Mouse (Mus musculus) embryonic facial prominence, embryonic 15.5 days (tissue): ENCODE measurements around the gene Abhd17a. TPM values are rescaled to one million over a fixed set of nuclear protein-coding genes. Genes with fewer than 3 reads are reported as not detected.

ENCODE experiments used
- ATAC-seq: fragments of 200-750 bp; cut with Nextera tagmentation; 2 replicates; pipeline ENCODE4 v1.8.0; 2017; ENCODE audit warnings: low read depth, moderate TSS enrichment; ENCODE audit not compliant: insufficient number of reproducible peaks, low FRiP score, low TSS enrichment
- H3K27ac ChIP-seq: fragments of 300-500 bp; sonication (generic); replicated peaks from 2 replicates; pipeline ENCODE4 v1.5.1; 2015; ENCODE audit warnings: mild to moderate bottlenecking, inconsistent platforms
- H3K27me3 ChIP-seq: fragments of 300-500 bp; sonication (generic); 2 replicates; pipeline ENCODE4 v1.6.1; 2015; ENCODE audit warnings: inconsistent platforms
- H3K36me3 ChIP-seq: fragments of 300-500 bp; sonication (generic); 2 replicates; pipeline ENCODE4 v1.6.1; 2015; ENCODE audit warnings: mild to moderate bottlenecking, inconsistent platforms
- H3K4me1 ChIP-seq: fragments of 300-500 bp; sonication (generic); 2 replicates; pipeline ENCODE4 v1.6.1; 2015; ENCODE audit warnings: inconsistent platforms
- H3K4me2 ChIP-seq: fragments of 300-500 bp; sonication (generic); replicated peaks from 2 replicates; pipeline ENCODE4 v1.6.1; 2015; ENCODE audit warnings: mild to moderate bottlenecking, inconsistent platforms
- H3K4me3 ChIP-seq: fragments of 300-500 bp; sonication (generic); replicated peaks from 2 replicates; pipeline ENCODE4 v1.5.1; 2015; ENCODE audit warnings: mild to moderate bottlenecking, inconsistent platforms
- H3K9ac ChIP-seq: fragments of 300-500 bp; sonication (generic); 2 replicates; pipeline ENCODE4 v1.6.1; 2015; ENCODE audit warnings: inconsistent platforms
- H3K9me3 ChIP-seq: fragments of 300-500 bp; sonication (generic); replicated peaks from 2 replicates; pipeline ENCODE4 v1.6.1; 2016; ENCODE audit warnings: inconsistent platforms
- WGBS: fragments of 180-500 bp; shearing (Covaris S2); methylation state at CpG from one replicate; pipeline ENCODE4 v1.1.7; 2015; 5-methylcytosine and 5-hydroxymethylcytosine counted together
- polyA plus RNA-seq: library from polyadenylated mRNA; unstranded; fragments of >200 nt; fragmentation: Nextera tagmentation; extraction: Ambion mirVana; gene quantifications from 2 replicates; pipeline ENCODE4 v1.2.1, GENCODE M21; 2015

Abhd17a gene
- polyA plus RNA-seq, 1 experiment from 2014 or later = 112 TPM

- no peaks in the 10 kb centered on the region for H3K9me3 ChIP-seq
- peak overlapping the region; percentile 94 for H3K4me2 ChIP-seq
- no peaks in the 10 kb centered on the region for H3K36me3 ChIP-seq
- peaks cover 66% of the 10 kb centered on the region for H3K4me1 ChIP-seq
- H3K4me3 ChIP-seq = peak overlapping the region; percentile 85
- ATAC-seq = no peak
- 11% methylated on average over 17 of the region's 17 CpGs for WGBS
- H3K9ac ChIP-seq = peak overlapping the region; percentile 65
- no peak overlapping the region for H3K27ac ChIP-seq
- H3K27me3 ChIP-seq = no peaks in the 10 kb centered on the region
Observed at GRCm38 (mm10) chr10:80575925-80576324, 14.2 kb downstream of the Abhd17a start.

GRCm38 (mm10) chr10:80574896-80575295 lies 15.2 kb downstream of the Abhd17a start:
- ATAC-seq = no peak
- Histone ChIP-seq H3K36me3 (no peaks in the 10 kb centered on the region), H3K27me3 (no peaks in the 10 kb centered on the region), H3K4me2 (peak overlapping the region; percentile 94; the same call in 1 of the 2 replicates), H3K4me1 (peaks cover 76% of the 10 kb centered on the region), H3K4me3 (peak overlapping the region; percentile 85; the same call in 1 of the 2 replicates), H3K9ac (no peak overlapping the region), H3K9me3 (no peaks in the 10 kb centered on the region), H3K27ac (no peak overlapping the region)
- WGBS = 67% methylated on average over 3 of the region's 3 CpGs

- 60% methylated on average over 9 of the region's 9 CpGs for WGBS
Observed at GRCm38 (mm10) chr10:80573944-80574343, 16.2 kb downstream of the Abhd17a start.

GRCm38 (mm10) chr10:80572477-80572876 lies 17.7 kb downstream of the Abhd17a start:
- Histone ChIP-seq H3K9me3 (no peaks in the 10 kb centered on the region), H3K36me3 (peaks cover 8% of the 10 kb centered on the region; the same call in 1 of the 2 replicates), H3K9ac (no peak overlapping the region), H3K4me1 (peaks cover 63% of the 10 kb centered on the region), H3K4me2 (no peak overlapping the region), H3K27ac (no peak overlapping the region), H3K4me3 (no peak overlapping the region), H3K27me3 (no peaks in the 10 kb centered on the region)
- ATAC-seq = no peak
- WGBS = 64% methylated on average over 2 of the region's 2 CpGs

More at GRCm38 (mm10) chr10:80573944-80574343, 16.2 kb downstream of the Abhd17a start:
- H3K27ac ChIP-seq = no peak overlapping the region
- H3K4me2 ChIP-seq = no peak overlapping the region
- H3K4me1 ChIP-seq = peaks cover 74% of the 10 kb centered on the region
- H3K36me3 ChIP-seq = no peaks in the 10 kb centered on the region
- ATAC-seq = no peak
- no peaks in the 10 kb centered on the region for H3K9me3 ChIP-seq
- no peak overlapping the region for H3K4me3 ChIP-seq
- H3K9ac ChIP-seq = no peak overlapping the region
- no peaks in the 10 kb centered on the region for H3K27me3 ChIP-seq

- H3K4me1 ChIP-seq = peaks cover 71% of the 10 kb centered on the region
- peak overlapping the region; percentile 4; the same call in 1 of the 2 replicates for H3K27ac ChIP-seq
- H3K9ac ChIP-seq = no peak overlapping the region
- no peaks in the 10 kb centered on the region for H3K9me3 ChIP-seq
- peak overlapping the region; percentile 37 for H3K4me2 ChIP-seq
- H3K36me3 ChIP-seq = peaks cover 8% of the 10 kb centered on the region; the same call in 1 of the 2 replicates
- 23% methylated on average over 30 of the region's 30 CpGs for WGBS
- H3K4me3 ChIP-seq = peak overlapping the region; percentile 19
- no peak for ATAC-seq
- no peaks in the 10 kb centered on the region for H3K27me3 ChIP-seq
Observed at GRCm38 (mm10) chr10:80570871-80571836, 19.0 kb downstream of the Abhd17a start.

- H3K4me2 ChIP-seq = no peak overlapping the region
- WGBS = 87% methylated on average over 10 of the region's 10 CpGs
- H3K36me3 ChIP-seq = peaks cover 12% of the 10 kb centered on the region; the same call in 1 of the 2 replicates
- H3K4me3 ChIP-seq = no peak overlapping the region
- ATAC-seq = no peak
- no peak overlapping the region for H3K9ac ChIP-seq
- H3K4me1 ChIP-seq = peaks cover 66% of the 10 kb centered on the region
- no peaks in the 10 kb centered on the region for H3K9me3 ChIP-seq
- H3K27ac ChIP-seq = no peak overlapping the region; the same call in 1 of the 2 replicates
- H3K27me3 ChIP-seq = no peaks in the 10 kb centered on the region
Observed at GRCm38 (mm10) chr10:80570419-80570818, 19.7 kb downstream of the Abhd17a start.

GRCm38 (mm10) chr10:80569664-80570066 lies 20.5 kb downstream of the Abhd17a start:
- 31% methylated on average over 10 of the region's 10 CpGs for WGBS
- Histone ChIP-seq H3K27me3 (no peaks in the 10 kb centered on the region), H3K36me3 (peaks cover 12% of the 10 kb centered on the region; the same call in 1 of the 2 replicates), H3K4me3 (no peak overlapping the region), H3K9ac (no peak overlapping the region), H3K4me2 (no peak overlapping the region), H3K9me3 (no peaks in the 10 kb centered on the region), H3K27ac (no peak overlapping the region), H3K4me1 (peaks cover 58% of the 10 kb centered on the region)
- ATAC-seq = no peak

GRCm38 (mm10) chr10:80568876-80569275 lies 21.3 kb downstream of the Abhd17a start:
- Histone ChIP-seq H3K27me3 (no peaks in the 10 kb centered on the region), H3K27ac (no peak overlapping the region), H3K36me3 (peaks cover 12% of the 10 kb centered on the region; the same call in 1 of the 2 replicates), H3K9ac (no peak overlapping the region), H3K4me2 (no peak overlapping the region), H3K4me3 (no peak overlapping the region), H3K9me3 (no peaks in the 10 kb centered on the region), H3K4me1 (peaks cover 51% of the 10 kb centered on the region)
- 95% methylated on average over 29 of the region's 29 CpGs for WGBS
- ATAC-seq = no peak

GRCm38 (mm10) chr10:80566375-80567092 lies 23.6 kb downstream of the Abhd17a start:
- H3K9me3 ChIP-seq = no peaks in the 10 kb centered on the region
- H3K27ac ChIP-seq = no peak overlapping the region
- 22% methylated on average over 17 of the region's 17 CpGs for WGBS
- no peak overlapping the region for H3K9ac ChIP-seq
- no peak overlapping the region for H3K4me2 ChIP-seq
- peaks cover 12% of the 10 kb centered on the region; the same call in 1 of the 2 replicates for H3K36me3 ChIP-seq
- no peak overlapping the region for H3K4me3 ChIP-seq
- ATAC-seq = peak; percentile 58
- no peaks in the 10 kb centered on the region for H3K27me3 ChIP-seq
- peaks cover 44% of the 10 kb centered on the region for H3K4me1 ChIP-seq

- under 1% methylated on average over 72 of the region's 72 CpGs for WGBS
- peak within 1 kb of the TSS; percentile 81 for H3K4me2 ChIP-seq
- peak; percentile 90 for ATAC-seq
Observed at GRCm38 (mm10) chr10:80561116-80561944, 28.8 kb downstream of the Abhd17a start, which contains the start of gene Rexo1. Gene Rexo1 (minus strand): TSS chr10:80561560.

More at GRCm38 (mm10) chr10:80561116-80561944, 28.8 kb downstream of the Abhd17a start, which contains the start of gene Rexo1:
- Histone ChIP-seq H3K27ac (peak within 1 kb of the TSS; percentile 95), H3K9ac (peak within 1 kb of the TSS; percentile 99), H3K4me3 (peak within 1 kb of the TSS; percentile 99), H3K27me3 (no peaks in the 10 kb centered on the region), H3K9me3 (no peaks in the 10 kb centered on the region), H3K4me1 (peaks cover 52% of the 10 kb centered on the region), H3K36me3 (0 out of 2 replicates have a peak, but pooled peaks cover 4% of the 10 kb centered on the region)
